Mouse (Mus musculus): ENCODE data around the gene Ago3. TPM values are rescaled to one million over a fixed set of nuclear protein-coding genes. Genes with fewer than 3 reads are reported as not detected.

The Ago3 gene
- total RNA-seq (2021): 10 to 100 TPM; 13.4 to 14.0 TPM

GRCm38 (mm10) chr4:126429347-126430079, at the start of gene Ago3:
TSS of gene Ago3 (minus strand) at chr4:126429556.
- intact Hi-C loops (cut with DNase I): loop anchor here (5.0 kb wide), 1 partner anchor 38 kb away; the partner anchor contains the start of gene Ago1
- peak; percentile 91 for DNase-seq (ENCODE audit: low spot score)

GRCm38 (mm10) chr4:126473031-126473430, 43.7 kb upstream of the Ago3 start:
- DNase-seq (ENCODE audit: low spot score): no peak
- intact Hi-C loops (cut with DNase I): no loop called here

GRCm38 (mm10) chr4:126469334-126469733, 40.0 kb upstream of the Ago3 start:
- intact Hi-C loops (cut with DNase I): loop anchor here (5.0 kb wide), 1 partner anchor 37 kb away; no protein-coding TSS in a partner anchor
- DNase-seq (ENCODE audit: low spot score): no peak

GRCm38 (mm10) chr4:126468925-126469324, 39.6 kb upstream of the Ago3 start:
- DNase-seq (ENCODE audit: low spot score): no peak
- intact Hi-C loops (cut with DNase I): loop anchor here (5.0 kb wide), 1 partner anchor 37 kb away; no protein-coding TSS in a partner anchor

- peak; percentile 92 for DNase-seq (ENCODE audit: low spot score)
- intact Hi-C loops (cut with DNase I): loop anchor here (5.0 kb wide), 1 partner anchor 36 kb away; no protein-coding TSS in a partner anchor
These were observed 39.0 kb upstream of the Ago3 start, which contains the start of gene Ago1 for GRCm38 (mm10) chr4:126468285-126468901. TSS of gene Ago1 (minus strand) at chr4:126468583.

GRCm38 (mm10) chr4:126467721-126468284, 38.4 kb upstream of the Ago3 start:
- no peak for DNase-seq (ENCODE audit: low spot score)
- intact Hi-C loops (cut with DNase I): loop anchor here (5.0 kb wide), 1 partner anchor 36 kb away; no protein-coding TSS in a partner anchor

- intact Hi-C loops (cut with DNase I): loop anchor here (5.0 kb wide), 1 partner anchor 34 kb away; no protein-coding TSS in a partner anchor
These were observed 36.9 kb upstream of the Ago3 start for GRCm38 (mm10) chr4:126466251-126466750.

GRCm38 (mm10) chr4:126465843-126466242, 36.5 kb upstream of the Ago3 start:
- no peak for DNase-seq (ENCODE audit: low spot score)
- intact Hi-C loops (cut with DNase I): loop anchor here (5.0 kb wide), 1 partner anchor 34 kb away; no protein-coding TSS in a partner anchor

More at GRCm38 (mm10) chr4:126466251-126466750, 36.9 kb upstream of the Ago3 start:
- DNase-seq (ENCODE audit: low spot score): no peak

GRCm38 (mm10) chr4:126464892-126465235, 35.5 kb upstream of the Ago3 start:
- intact Hi-C loops (cut with DNase I): loop anchor here (5.0 kb wide), 1 partner anchor 33 kb away; no protein-coding TSS in a partner anchor

GRCm38 (mm10) chr4:126464189-126464891, 35.0 kb upstream of the Ago3 start:
- no peak for DNase-seq (ENCODE audit: low spot score)
- intact Hi-C loops (cut with DNase I): no loop called here

More at GRCm38 (mm10) chr4:126464892-126465235, 35.5 kb upstream of the Ago3 start:
- DNase-seq (ENCODE audit: low spot score): no peak

- DNase-seq (ENCODE audit: low spot score): no peak
- intact Hi-C loops (cut with DNase I): no loop called here
These were observed 26.1 kb upstream of the Ago3 start for GRCm38 (mm10) chr4:126455441-126455840.

- intact Hi-C loops (cut with DNase I): no loop called here
These were observed 25.3 kb upstream of the Ago3 start for GRCm38 (mm10) chr4:126454547-126455254.

GRCm38 (mm10) chr4:126450268-126450667, 20.9 kb upstream of the Ago3 start:
- intact Hi-C loops (cut with DNase I): no loop called here
- DNase-seq (ENCODE audit: low spot score): no peak

More at GRCm38 (mm10) chr4:126454547-126455254, 25.3 kb upstream of the Ago3 start:
- no peak for DNase-seq (ENCODE audit: low spot score)

- DNase-seq (ENCODE audit: low spot score): no peak
- intact Hi-C loops (cut with DNase I): no loop called here
These were observed 17.8 kb upstream of the Ago3 start for GRCm38 (mm10) chr4:126447126-126447525.

- intact Hi-C loops (cut with DNase I): no loop called here
- no peak for DNase-seq (ENCODE audit: low spot score)
These were observed 15.2 kb upstream of the Ago3 start for GRCm38 (mm10) chr4:126444528-126444927.

- DNase-seq (ENCODE audit: low spot score): no peak
- intact Hi-C loops (cut with DNase I): no loop called here
These were observed 8.9 kb upstream of the Ago3 start for GRCm38 (mm10) chr4:126438261-126438660.

GRCm38 (mm10) chr4:126436268-126436667, 6.9 kb upstream of the Ago3 start:
- no peak for DNase-seq (ENCODE audit: low spot score)
- intact Hi-C loops (cut with DNase I): no loop called here

- intact Hi-C loops (cut with DNase I): loop anchor here (5.0 kb wide), 1 partner anchor 33 kb away; the partner anchor contains the start of gene Ago1
- DNase-seq (ENCODE audit: low spot score): no peak
These were observed 4.7 kb upstream of the Ago3 start for GRCm38 (mm10) chr4:126434094-126434493.

- no peak for DNase-seq (ENCODE audit: low spot score)
- intact Hi-C loops (cut with DNase I): loop anchor here (5.0 kb wide), 1 partner anchor 34 kb away; the partner anchor contains the start of gene Ago1
These were observed 3.8 kb upstream of the Ago3 start for GRCm38 (mm10) chr4:126433175-126433574.
